Mouse (Mus musculus): ENCODE results near the gene Fbxl16.

DNA sequence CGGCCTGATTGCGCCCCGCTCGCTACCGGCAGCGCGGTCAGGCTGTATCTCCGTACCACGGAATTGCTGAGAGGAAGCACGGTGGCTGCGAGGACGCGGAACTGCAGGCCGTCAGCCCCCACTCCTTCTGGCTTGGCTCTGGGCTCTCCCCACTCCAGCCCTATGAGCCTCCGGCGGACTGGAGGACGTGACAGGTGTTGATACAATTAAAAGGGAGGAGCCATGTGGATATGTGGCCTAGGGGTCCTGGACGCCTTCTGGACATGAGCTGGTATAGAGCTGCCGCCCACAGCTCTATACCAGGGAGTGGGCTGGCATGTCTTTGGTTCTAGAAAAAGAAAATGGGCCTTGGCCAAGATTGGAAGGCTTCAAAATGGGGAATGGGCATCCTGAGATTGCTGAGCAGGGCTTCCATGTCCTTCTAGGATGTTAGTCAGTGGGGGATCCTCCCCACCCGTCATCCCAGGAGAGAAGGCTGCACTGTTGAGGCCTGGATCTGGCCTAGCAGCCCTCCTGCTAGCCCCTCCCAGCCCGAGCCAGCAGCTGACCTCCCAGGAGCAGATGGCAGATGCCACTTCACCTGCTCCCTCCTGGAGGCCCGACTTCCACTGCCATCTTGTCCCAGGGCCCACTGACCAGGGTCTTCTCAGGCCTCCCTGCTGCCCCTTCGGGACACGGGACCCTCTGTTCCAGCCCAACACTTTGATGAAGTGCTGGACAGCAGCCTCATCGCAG, 888 bp downstream of the Fbxl16 start:
- no peak for TF ChIP-seq POLR2A (IDR thresholded peaks at IDR 0.05; ENCODE audit: low read depth, low read length)
- no peak for TF ChIP-seq CTCF (IDR thresholded peaks at IDR 0.05; ENCODE audit: borderline replicate concordance, insufficient read depth, low read length)

Data from embryonic fibroblast, embryonic 13.5 days (primary cell).